Mouse (Mus musculus) midbrain, postnatal 0 days (tissue): ENCODE measurements around the gene Cnnm3. TPM values are rescaled to one million over a fixed set of nuclear protein-coding genes. Genes with fewer than 3 reads are reported as not detected.

Experiments used
- ATAC-seq: fragments of 200-750 bp; cut with Nextera tagmentation; 2 replicates; pipeline ENCODE4 v1.8.0; 2017; ENCODE audit warnings: moderate number of reproducible peaks, mild to moderate bottlenecking, moderate TSS enrichment, moderate library complexity; ENCODE audit not compliant: low FRiP score
- DNase-seq: peaks from one replicate; pipeline ENCODE4 v3.0.0-alpha.2; 2015; ENCODE audit warnings: low spot score
- H3K27ac ChIP-seq: fragments of 300-500 bp; sonication (generic); 2 replicates; pipeline ENCODE4 v1.5.1; 2014; ENCODE audit warnings: low read depth, mild to moderate bottlenecking, low read length, mixed read lengths
- H3K27me3 ChIP-seq: fragments of 300-500 bp; sonication (generic); 2 replicates; pipeline ENCODE4 v1.6.1; 2014; ENCODE audit warnings: low read length, control low read depth, mixed read lengths; ENCODE audit not compliant: insufficient read depth
- H3K36me3 ChIP-seq: fragments of 300-500 bp; sonication (generic); 2 replicates; pipeline ENCODE4 v1.6.1; 2014; ENCODE audit warnings: low read length, control low read depth, mixed read lengths; ENCODE audit not compliant: insufficient read depth
- H3K4me1 ChIP-seq: fragments of 300-500 bp; sonication (generic); 2 replicates; pipeline ENCODE4 v1.6.1; 2014; ENCODE audit warnings: mild to moderate bottlenecking, control low read depth, antibody characterized with exemption, low read length, mixed read lengths; ENCODE audit not compliant: insufficient read depth
- H3K4me2 ChIP-seq: fragments of 300-500 bp; sonication (generic); 2 replicates; pipeline ENCODE4 v1.6.1; 2014; ENCODE audit warnings: low read depth, mild to moderate bottlenecking, low read length, mixed read lengths; ENCODE audit not compliant: poor library complexity, severe bottlenecking
- H3K4me3 ChIP-seq: fragments of 300-500 bp; sonication (generic); 2 replicates; pipeline ENCODE4 v1.5.1; 2014; ENCODE audit warnings: low read depth, mild to moderate bottlenecking, low read length, moderate library complexity
- H3K9ac ChIP-seq: fragments of 300-500 bp; sonication (generic); replicated peaks from 2 replicates; pipeline ENCODE4 v1.6.1; 2014; ENCODE audit warnings: mild to moderate bottlenecking, low read length, moderate library complexity, mixed read lengths; ENCODE audit not compliant: poor library complexity, severe bottlenecking
- H3K9me3 ChIP-seq: fragments of 300-500 bp; sonication (generic); 2 replicates; pipeline ENCODE4 v1.6.1; 2016; ENCODE audit warnings: low read length, control low read depth
- CTCF ChIP-seq: IDR thresholded peaks from 2 replicates; pipeline ENCODE4 v1.5.1; 2016; ENCODE audit warnings: antibody characterized with exemption, mild to moderate bottlenecking
- WGBS: fragments of 180-500 bp; shearing (Covaris S2); extraction: QIAGEN DNeasy Blood & Tissue Kit; methylation state at CpG from one replicate; pipeline ENCODE4 v1.1.7; 2014; 5-methylcytosine and 5-hydroxymethylcytosine counted together
- polyA plus RNA-seq: library from polyadenylated mRNA; unstranded; fragments of >200 nt; fragmentation: Nextera tagmentation; extraction: Ambion mirVana; gene quantifications from 2 replicates; pipeline ENCODE4 v1.2.1, GENCODE M21; 2015
- total RNA-seq: library from RNA; depleted of rRNA; stranded (reverse); fragments of >200 nt; gene quantifications from 2 replicates; pipeline ENCODE4 v1.2.3, GENCODE M21; 2014

Cnnm3 gene
- total and polyA plus RNA-seq, 2 experiments from 2014 or later, result 5.2 to 32.9 TPM

DNA sequence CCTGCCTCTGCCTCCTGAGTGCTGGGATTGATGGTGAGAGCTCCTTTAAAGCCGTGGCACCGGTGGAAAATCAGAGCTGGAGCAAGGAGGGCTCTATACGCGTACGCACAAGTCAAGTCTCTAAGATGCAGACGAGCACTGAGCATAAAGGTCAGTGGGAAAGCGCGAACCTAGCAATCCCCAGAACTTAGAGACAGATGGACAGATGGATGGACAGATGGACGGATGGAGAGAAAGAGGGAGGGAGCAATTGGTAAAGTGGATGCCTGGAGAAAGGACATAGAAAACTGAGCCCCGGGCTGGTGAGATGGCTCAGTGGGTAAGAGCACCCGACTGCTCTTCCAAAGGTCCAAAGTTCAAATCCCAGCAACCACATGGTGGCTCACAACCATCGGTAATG, 29.1 kb downstream of the Cnnm3 start:
- Histone ChIP-seq H3K9me3 (no peaks in the 10 kb centered on the region), H3K4me2 (no peak overlapping the region), H3K27ac (no peak overlapping the region), H3K27me3 (no peaks in the 10 kb centered on the region), H3K4me1 (no peaks in the 10 kb centered on the region; the same call in 1 of the 2 replicates), H3K36me3 (peaks cover 40% of the 10 kb centered on the region), H3K9ac (no peak overlapping the region), H3K4me3 (no peak overlapping the region)
- no peak for TF ChIP-seq CTCF
- WGBS, result 95% methylated on average over 12 of the region's 12 CpGs
- ATAC-seq (no peak), DNase-seq (no peak)

DNA sequence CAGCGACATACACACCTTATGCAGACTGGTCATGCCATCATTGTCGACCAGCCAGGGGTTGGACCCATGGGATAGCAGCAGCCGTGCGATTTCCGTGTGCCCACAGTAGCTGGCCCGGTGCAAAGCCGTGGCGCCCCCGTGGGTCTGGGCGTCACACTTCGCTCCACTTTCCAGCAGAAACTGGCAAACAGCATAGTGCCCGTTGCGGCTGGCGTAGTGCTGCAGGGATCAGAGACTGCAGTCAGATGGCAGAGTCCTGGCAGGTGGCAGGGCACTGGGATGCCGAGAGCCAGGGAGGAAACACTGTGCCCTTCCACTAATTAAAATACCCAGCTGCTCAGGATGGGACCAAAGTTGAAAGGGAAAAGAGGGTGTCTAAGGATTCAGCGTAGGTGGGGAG, 30.2 kb downstream of the Cnnm3 start:
- Histone ChIP-seq H3K27me3 (no peaks in the 10 kb centered on the region), H3K9me3 (no peaks in the 10 kb centered on the region), H3K9ac (no peak overlapping the region), H3K36me3 (peaks cover 40% of the 10 kb centered on the region), H3K27ac (no peak overlapping the region), H3K4me1 (peaks cover 4% of the 10 kb centered on the region; the same call in 1 of the 2 replicates), H3K4me3 (no peak overlapping the region), H3K4me2 (no peak overlapping the region)
- WGBS, result 94% methylated on average over 16 of the region's 16 CpGs
- ATAC-seq (no peak), DNase-seq (no peak)
- no peak for TF ChIP-seq CTCF

DNA sequence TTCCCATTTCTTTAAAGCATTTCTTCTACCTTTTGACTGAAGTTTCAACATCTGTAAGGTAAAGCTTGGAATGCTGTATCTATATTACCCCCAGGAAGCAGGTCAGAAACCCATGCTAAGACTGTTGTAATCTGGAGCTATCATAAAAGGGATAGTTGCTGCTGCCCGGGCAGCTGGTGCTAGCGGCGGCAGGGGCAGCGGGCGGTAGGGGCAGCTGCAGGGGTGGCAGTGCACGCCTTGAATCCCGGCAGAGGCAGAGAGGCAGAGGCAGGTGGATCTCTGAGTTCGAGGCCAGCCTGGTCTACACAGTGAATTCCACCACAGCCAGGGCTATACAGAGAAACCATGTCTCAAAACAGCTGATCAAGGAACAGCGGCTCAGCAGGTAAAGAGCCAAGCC, 31.3 kb downstream of the Cnnm3 start:
- peaks cover 4% of the 10 kb centered on the region; the same call in 1 of the 2 replicates for H3K4me1 ChIP-seq
- H3K4me3 ChIP-seq, result no peak overlapping the region
- H3K27ac ChIP-seq, result no peak overlapping the region
- no peaks in the 10 kb centered on the region for H3K9me3 ChIP-seq
- no peak for ATAC-seq
- H3K9ac ChIP-seq, result no peak overlapping the region
- TF ChIP-seq CTCF, result no peak
- whole genome bisulfite sequencing, result 91% methylated on average over 9 of the region's 9 CpGs
- H3K36me3 ChIP-seq, result peaks cover 36% of the 10 kb centered on the region
- no peak overlapping the region for H3K4me2 ChIP-seq
- H3K27me3 ChIP-seq, result no peaks in the 10 kb centered on the region
- DNase-seq, result no peak

- Histone ChIP-seq H3K9me3 (no peaks in the 10 kb centered on the region), H3K9ac (no peak overlapping the region), H3K36me3 (peaks cover 37% of the 10 kb centered on the region), H3K27ac (no peak overlapping the region), H3K4me2 (no peak overlapping the region), H3K4me3 (no peak overlapping the region), H3K27me3 (no peaks in the 10 kb centered on the region), H3K4me1 (peaks cover 4% of the 10 kb centered on the region; the same call in 1 of the 2 replicates)
- no peak for TF ChIP-seq CTCF
- 87% methylated on average over 2 of the region's 2 CpGs for WGBS
- no peak for DNase-seq
- no peak for ATAC-seq
Measured at GRCm38 (mm10) chr1:36545382-36545781, 33.7 kb downstream of the Cnnm3 start.

- DNase-seq, result peak; percentile 22
- 0 out of 2 replicates have a peak, but pooled peaks have one; percentile 19 for TF ChIP-seq CTCF
- peaks cover 38% of the 10 kb centered on the region for H3K36me3 ChIP-seq
- peak overlapping the region; percentile 76; the same call in 1 of the 2 replicates for H3K27ac ChIP-seq
- H3K4me3 ChIP-seq, result peak overlapping the region; percentile 63
- H3K9ac ChIP-seq, result peak overlapping the region; percentile 78
- ATAC-seq, result no peak
- no peaks in the 10 kb centered on the region for H3K9me3 ChIP-seq
- no peaks in the 10 kb centered on the region for H3K27me3 ChIP-seq
- peak overlapping the region; percentile 74 for H3K4me2 ChIP-seq
- H3K4me1 ChIP-seq, result peaks cover 4% of the 10 kb centered on the region; the same call in 1 of the 2 replicates
- 66% methylated on average over 19 of the region's 19 CpGs for WGBS
Measured at GRCm38 (mm10) chr1:36545845-36546600, 34.4 kb downstream of the Cnnm3 start.

DNA sequence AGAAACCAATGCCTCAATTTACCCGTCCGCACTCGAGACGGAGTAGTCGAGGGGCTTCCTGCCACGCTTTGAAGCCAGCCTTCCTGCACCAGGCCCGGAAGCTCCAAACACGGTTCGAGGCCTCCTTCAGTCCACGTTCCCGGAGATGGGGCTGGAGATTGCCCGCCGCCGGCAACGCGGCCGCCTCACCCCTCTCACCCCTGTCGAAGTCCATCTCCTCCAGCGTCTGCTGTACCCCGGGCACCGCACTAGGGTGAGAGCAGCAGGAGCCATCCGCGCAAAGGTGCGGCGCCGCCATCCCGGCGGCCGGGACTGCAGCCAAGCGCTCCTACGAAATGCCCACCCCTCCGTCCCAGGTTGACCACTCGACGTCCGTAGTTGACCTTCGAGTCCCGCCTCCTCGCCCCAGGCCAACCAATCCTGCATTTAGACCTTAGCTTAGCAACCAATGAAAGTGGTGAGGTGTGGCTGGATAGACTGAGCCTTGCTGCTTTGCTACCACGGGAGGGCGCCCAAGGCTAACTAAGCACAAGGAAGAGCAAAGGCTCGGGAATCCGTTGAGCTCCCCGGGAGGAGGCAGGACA, 35.3 kb downstream of the Cnnm3 start, which contains the start of gene Ankrd39:
Gene Ankrd39 (minus strand): TSS at position 558 of the 584 bp plus-strand sequence.
- Histone ChIP-seq H3K27me3 (no peaks in the 10 kb centered on the region), H3K4me1 (peaks cover 4% of the 10 kb centered on the region; the same call in 1 of the 2 replicates), H3K4me2 (peak within 1 kb of the TSS; percentile 74), H3K9me3 (no peaks in the 10 kb centered on the region), H3K9ac (peak within 1 kb of the TSS; percentile 78), H3K27ac (peak within 1 kb of the TSS; percentile 76), H3K36me3 (peaks cover 39% of the 10 kb centered on the region), H3K4me3 (peak within 1 kb of the TSS; percentile 63)
- ATAC-seq, result peak; percentile 93
- peak; percentile 99 for DNase-seq
- TF ChIP-seq CTCF, result peak; percentile 100
- WGBS, result under 1% methylated on average over 43 of the region's 43 CpGs
